Mouse (Mus musculus) kidney, adult 2 months (tissue): Measurements from ENCODE around the gene Rnf114.

Experiments
- CTCF ChIP-seq: fragments of 200-500 bp; conservative IDR thresholded peaks from 2 replicates; pipeline ENCODE4 v1.5.1; 2011; ENCODE audit warnings: low read depth, mild to moderate bottlenecking, control low read depth, low read length, moderate library complexity, mixed read lengths; ENCODE audit not compliant: insufficient read depth, insufficient read length
- POLR2A ChIP-seq: fragments of 200-500 bp; IDR thresholded peaks from one replicate; pipeline ENCODE4 v1.6.1; 2011; ENCODE audit warnings: low read depth, low read length, control low read depth

DNA sequence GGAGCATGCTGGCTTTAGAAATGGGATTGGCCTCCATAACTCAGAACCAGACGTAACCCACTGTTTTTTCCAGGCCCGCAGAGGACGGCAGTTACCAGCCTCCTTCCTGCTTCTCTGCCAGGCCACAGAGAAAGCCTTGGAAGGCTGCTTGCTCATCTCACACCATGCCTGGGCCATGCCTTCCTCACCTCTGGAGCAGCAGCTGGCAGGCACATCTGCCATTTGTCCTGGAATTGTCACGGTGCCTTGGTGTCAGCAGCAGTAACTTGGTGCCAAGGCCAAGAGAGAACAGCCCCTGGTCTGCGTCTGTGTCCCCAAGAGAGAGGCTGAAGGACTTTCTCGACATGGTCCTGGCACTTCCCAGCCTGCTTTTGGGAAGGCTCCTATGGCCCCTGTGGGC is 18.2 kb upstream of the Rnf114 start:
- TF ChIP-seq CTCF (no peak), POLR2A (no peak)
